Mouse (Mus musculus): ENCODE measurements around the gene Wdr91.
A peak's percentile ranks its signal among the peaks of the same experiment; 100 is the strongest.

Wdr91 gene

DNA sequence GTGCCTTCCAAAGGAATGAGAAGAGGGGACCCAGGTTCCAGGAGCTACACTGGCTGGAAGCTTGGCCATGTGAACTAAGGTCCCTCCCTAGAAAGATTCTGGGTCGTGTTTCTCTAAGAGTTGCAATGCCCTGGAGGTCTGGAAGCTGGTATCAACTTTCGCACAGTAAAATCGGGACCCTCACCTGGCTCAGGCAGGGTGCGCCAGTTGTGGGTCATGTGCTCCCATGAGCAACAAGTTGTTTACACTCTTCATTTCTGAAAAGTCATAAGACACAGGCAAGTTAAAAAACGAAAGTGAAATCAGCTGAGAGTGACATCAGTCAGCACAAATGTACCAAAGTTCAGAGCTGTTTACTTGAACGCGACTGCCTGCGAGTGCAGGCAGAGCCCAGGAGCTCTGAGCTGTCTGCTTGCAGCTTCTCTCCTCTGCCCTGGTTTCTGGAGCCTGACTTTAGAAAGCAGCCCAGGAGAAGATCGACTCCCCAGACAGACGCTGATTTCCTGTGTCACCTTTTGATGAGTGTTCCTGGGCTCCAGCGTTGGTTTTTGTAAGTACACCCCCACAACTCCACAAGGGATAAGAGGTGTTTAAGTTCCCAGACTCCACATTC, 47.8 kb downstream of the Wdr91 start, which contains the start of gene Tmem140:
Tmem140 (plus strand) TSS at position 356 of the 613 bp plus-strand sequence.
- peak; percentile 13 for DNase-seq (ENCODE audit: extremely low spot score, low spot score)

DNA sequence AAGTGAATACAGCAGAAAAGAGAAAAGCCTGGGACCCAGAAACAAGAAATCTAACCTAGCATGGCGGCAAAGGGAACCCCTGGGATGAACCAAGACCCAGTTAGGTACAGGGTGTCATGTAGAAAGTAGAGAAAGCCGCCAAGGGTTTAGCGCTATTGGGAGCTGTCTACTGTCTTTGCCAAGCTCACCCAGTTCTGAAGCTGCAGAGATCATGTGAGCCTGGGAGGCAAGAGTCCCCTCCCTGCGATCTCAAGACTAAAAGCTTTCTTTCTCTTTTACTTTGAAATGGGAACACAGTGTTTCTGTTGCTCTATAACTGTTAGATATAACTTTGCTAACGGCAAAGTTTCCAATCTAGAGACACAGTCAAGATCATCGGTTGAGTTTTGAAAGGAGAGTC, 48.3 kb downstream of the Wdr91 start:
- no peak for DNase-seq (ENCODE audit: extremely low spot score, low spot score)

DNA sequence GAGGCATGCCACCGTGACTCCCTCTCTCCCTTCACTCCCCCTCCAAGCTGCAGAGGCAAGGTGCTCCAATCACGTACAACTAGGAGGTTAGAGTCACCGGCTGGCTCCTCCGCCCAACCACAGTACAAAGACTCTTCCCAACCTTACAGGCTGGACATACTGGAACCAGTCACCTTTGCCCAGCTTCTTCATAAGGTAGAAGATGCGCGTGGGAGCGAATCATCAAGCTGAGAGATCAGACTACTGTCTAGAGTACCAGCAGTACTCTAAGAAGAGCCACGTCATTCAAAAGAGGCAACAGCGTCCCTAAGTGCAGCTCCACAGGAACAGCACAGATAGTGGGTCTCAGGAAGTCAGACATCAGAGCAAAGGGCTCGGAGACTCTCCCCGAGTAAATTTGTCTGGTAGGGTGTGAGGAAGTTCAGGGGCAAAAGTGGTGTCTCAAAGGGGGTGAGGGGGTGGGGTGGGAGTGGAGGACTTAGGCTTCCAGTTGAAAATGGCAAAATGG, 49.1 kb downstream of the Wdr91 start:
- DNase-seq (ENCODE audit: extremely low spot score, low spot score), result no peak

GRCm38 (mm10) chr6:34832352-34832751, 78.3 kb downstream of the Wdr91 start:
- no peak for DNase-seq (ENCODE audit: extremely low spot score, low spot score)

Data from neural tube, embryonic 10.5 days (tissue).